Comparison of ENCODE assay signal across 9 mouse cellular contexts in genomic region chr13:49052512-49052911, GRCm38 (mm10).
DNase-seq lines count a peak whose midpoint lies in the region; ATAC-seq and TF ChIP-seq lines count a peak whose summit lies in the region.
"Had no signal": no experiment of that assay in that cellular context is flagged by ENCODE, and none has a peak within 500 bp of the region (broad histone marks: within the 10 kb centered on the region; RNA-seq: fewer than 3 reads in every experiment).

No protein-coding gene starts in this region.

- no peaks in the 10 kb centered on the region for H3K9me3 ChIP-seq in intestine, embryonic 14.5 days (ENCODE audit: control insufficient read depth, low read length)
- H3K9me3 ChIP-seq in intestine, embryonic 16.5 days (ENCODE audit: control insufficient read depth, low read length) = no peaks in the 10 kb centered on the region
- H3K9me3 ChIP-seq in MEL (replicated peaks; ENCODE audit: insufficient read depth, low read length) = no peaks in the 10 kb centered on the region
- H3K9me3 ChIP-seq: liver, embryonic 15.5 days had no signal

- no peak for ATAC-seq in intestine, embryonic 14.5 days (replicated peaks; ENCODE audit: low FRiP score, low TSS enrichment, low read depth)
- no peak; the same call in 1 of the 2 replicates for ATAC-seq in intestine, embryonic 16.5 days
- ATAC-seq in erythroblast, adult 5-6 weeks (replicated peaks; ENCODE audit: low FRiP score, poor library complexity, severe bottlenecking) = no peak

- peak; percentile 27 to 54 (median 54); a peak in 5 of 6 replicates for TF ChIP-seq CTCF in MEL (IDR thresholded peaks at IDR 0.05 in 2 of 3, conservative IDR thresholded peaks at IDR 0.05 in 1 of 3; ENCODE audit: control insufficient read depth in 1 of 3, insufficient read depth in 1 of 3, low read depth in 2 of 3, low read length in 3 of 3, poor library complexity in 1 of 3, severe bottlenecking in 1 of 3)

- H3K27me3 ChIP-seq in intestine, embryonic 14.5 days (replicated peaks; ENCODE audit: control insufficient read depth, insufficient read depth, low read length) = no peaks in the 10 kb centered on the region
- H3K27me3 ChIP-seq in intestine, embryonic 16.5 days (replicated peaks; ENCODE audit: control insufficient read depth, insufficient read depth, low read length) = no peaks in the 10 kb centered on the region
- no peaks in the 10 kb centered on the region for H3K27me3 ChIP-seq in MEL (ENCODE audit: control insufficient read depth in 1 of 2, insufficient read depth in 2 of 2, low read length in 2 of 2)
- H3K27me3 ChIP-seq: liver, embryonic 15.5 days had no signal

- no peak overlapping the region for H3K9ac ChIP-seq in intestine, embryonic 14.5 days (ENCODE audit: low read length)
- H3K9ac ChIP-seq in intestine, embryonic 16.5 days (ENCODE audit: low read depth, low read length) = no peak overlapping the region
- H3K9ac ChIP-seq in MEL (ENCODE audit: control insufficient read depth, low read depth, low read length, poor library complexity, severe bottlenecking) = no peak overlapping the region
- H3K9ac ChIP-seq: liver, embryonic 15.5 days had no signal

- no peaks in the 10 kb centered on the region for H3K36me3 ChIP-seq in intestine, embryonic 14.5 days (ENCODE audit: control insufficient read depth, insufficient read depth, low read length)
- 0 out of 2 replicates have a peak, but pooled peaks cover 2% of the 10 kb centered on the region for H3K36me3 ChIP-seq in intestine, embryonic 16.5 days (ENCODE audit: control insufficient read depth, insufficient read depth, low read length)
- no peaks in the 10 kb centered on the region for H3K36me3 ChIP-seq in MEL (ENCODE audit: control insufficient read depth in 1 of 2, insufficient read depth in 2 of 2, low read length in 2 of 2)
- H3K36me3 ChIP-seq: liver, embryonic 15.5 days had no signal

- TF ChIP-seq POLR2A in MEL (IDR thresholded peaks at IDR 0.05; ENCODE audit: control insufficient read depth in 1 of 2, insufficient read depth in 1 of 2, low read depth in 1 of 2, low read length in 2 of 2, poor library complexity in 1 of 2) = no peak

- no peak for TF ChIP-seq EP300 in MEL (IDR thresholded peaks at IDR 0.05; ENCODE audit: low read depth in 1 of 2, low read length in 2 of 2)

- no peaks in the 10 kb centered on the region for H3K4me1 ChIP-seq in intestine, embryonic 14.5 days (replicated peaks; ENCODE audit: control insufficient read depth, insufficient read depth, low read length)
- H3K4me1 ChIP-seq in intestine, embryonic 16.5 days (ENCODE audit: control insufficient read depth, insufficient read depth, low read length) = no peaks in the 10 kb centered on the region
- no peaks in the 10 kb centered on the region for H3K4me1 ChIP-seq in MEL (ENCODE audit: control insufficient read depth in 1 of 2, insufficient read depth in 2 of 2, low read length in 2 of 2)
- H3K4me1 ChIP-seq: liver, embryonic 15.5 days had no signal

- H3K79me2 ChIP-seq in MEL (ENCODE audit: control insufficient read depth, insufficient read depth, low read length, poor library complexity) = no peaks in the 10 kb centered on the region

- H3K27ac ChIP-seq in intestine, embryonic 14.5 days (ENCODE audit: low read depth) = no peak overlapping the region
- H3K27ac ChIP-seq in intestine, embryonic 16.5 days (ENCODE audit: low read length) = no peak overlapping the region
- H3K27ac ChIP-seq in MEL (ENCODE audit: control insufficient read depth, low read depth, low read length) = no peak overlapping the region
- H3K27ac ChIP-seq: liver, embryonic 15.5 days had no signal

- DNase-seq in intestine, embryonic 14.5 days (ENCODE audit: low spot score) = peak; percentile 59
- DNase-seq in CD4-positive helper T cell, adult 2 months (ENCODE audit: low read depth, low spot score) = peak; percentile 32
- peak; percentile 12 for DNase-seq in MEL (ENCODE audit: low read depth, low spot score)
- DNase-seq in lung, postnatal 10 days = peak; percentile 40
- no peak for DNase-seq in cerebellum, adult 9-10 months
- DNase-seq in natural killer cell, adult 2 months (ENCODE audit: low spot score in 2 of 2) = no peak

- WGBS in intestine, embryonic 14.5 days = 40% methylated on average over 9 of the region's 9 CpGs
- 39% methylated on average over 9 of the region's 9 CpGs for WGBS in intestine, embryonic 16.5 days

- peak; percentile 14 for TF ChIP-seq RAD21 in MEL (IDR thresholded peaks at IDR 0.05; ENCODE audit: low read depth, low read length)

- no peak overlapping the region for H3K4me2 ChIP-seq in intestine, embryonic 14.5 days (ENCODE audit: low read length)
- no peak overlapping the region for H3K4me2 ChIP-seq in intestine, embryonic 16.5 days (ENCODE audit: low read depth, low read length)
- H3K4me2 ChIP-seq: liver, embryonic 15.5 days had no signal

- H3K4me3 ChIP-seq in intestine, embryonic 14.5 days (ENCODE audit: low read depth, low read length) = no peak overlapping the region
- H3K4me3 ChIP-seq in intestine, embryonic 16.5 days (ENCODE audit: low read length) = no peak overlapping the region
- H3K4me3 ChIP-seq in MEL (ENCODE audit: control insufficient read depth in 1 of 2, insufficient read depth in 1 of 2, low read depth in 2 of 2, low read length in 2 of 2) = no peak overlapping the region
- H3K4me3 ChIP-seq: liver, embryonic 15.5 days had no signal

TF ChIP-seq in MEL, 35 proteins besides CTCF, POLR2A, EP300 and RAD21:
- TF ChIP-seq CHD1 (IDR thresholded peaks at IDR 0.05; ENCODE audit: low read depth, low read length) (no peak), MYC (IDR thresholded peaks at IDR 0.05; ENCODE audit: low read depth, low read length) (no peak), POLR2AphosphoS2 (IDR thresholded peaks at IDR 0.05; ENCODE audit: low read length) (no peak), RCOR1 (IDR thresholded peaks at IDR 0.05; ENCODE audit: low read depth, low read length) (no peak), SMC3 (IDR thresholded peaks at IDR 0.05; ENCODE audit: low read depth, low read length) (peak; percentile 49)

Comparison
In these comparisons a context has a peak if more than half of its experiments do, and no peak if none do; other contexts are left out.
1. DNase-seq: peak in intestine, embryonic 14.5 days (single experiment), CD4-positive helper T cell, adult 2 months (single experiment), MEL (single experiment) and lung, postnatal 10 days (single experiment); none in cerebellum, adult 9-10 months (single experiment) and natural killer cell, adult 2 months (0 of 2).